Mouse (Mus musculus): ENCODE results near the gene Tspear. TPM values are rescaled to one million over a fixed set of nuclear protein-coding genes. Genes with fewer than 3 reads are reported as not detected.
"Not testable (repeated sequence)": the region's sequence is repeated elsewhere in the genome, so short reads cannot be mapped to it uniquely, and the experiment has no call there.

The Tspear gene
- polyA plus RNA-seq, 1 experiment from 2014 or later: 0.53 TPM

GRCm38 (mm10) chr10:77769727-77770126, 83.4 kb downstream of the Tspear start:
- 73% methylated on average over 1 of the region's 1 CpGs for WGBS
- no peaks in the 10 kb centered on the region for H3K4me1 ChIP-seq (replicated peaks)
- H3K27me3 ChIP-seq (replicated peaks): no peaks in the 10 kb centered on the region
- ATAC-seq: no peak
- H3K4me2 ChIP-seq (replicated peaks): no peak overlapping the region
- no peak overlapping the region for H3K4me3 ChIP-seq (replicated peaks)
- no peak overlapping the region for H3K27ac ChIP-seq
- no peaks in the 10 kb centered on the region for H3K9me3 ChIP-seq
- no peaks in the 10 kb centered on the region for H3K36me3 ChIP-seq
- no peak overlapping the region for H3K9ac ChIP-seq

GRCm38 (mm10) chr10:77771225-77771624, 84.9 kb downstream of the Tspear start, which contains the start of gene Gm3238:
TSS of gene Gm3238 (minus strand) at chr10:77771325.
- H3K4me2 ChIP-seq (replicated peaks); H3K4me1 ChIP-seq (replicated peaks); H3K36me3 ChIP-seq; H3K4me3 ChIP-seq (replicated peaks); H3K9me3 ChIP-seq; H3K9ac ChIP-seq; H3K27ac ChIP-seq; ATAC-seq; H3K27me3 ChIP-seq (replicated peaks): not testable (repeated sequence)
- 22% methylated on average over 1 of the region's 1 CpGs for WGBS

DNA sequence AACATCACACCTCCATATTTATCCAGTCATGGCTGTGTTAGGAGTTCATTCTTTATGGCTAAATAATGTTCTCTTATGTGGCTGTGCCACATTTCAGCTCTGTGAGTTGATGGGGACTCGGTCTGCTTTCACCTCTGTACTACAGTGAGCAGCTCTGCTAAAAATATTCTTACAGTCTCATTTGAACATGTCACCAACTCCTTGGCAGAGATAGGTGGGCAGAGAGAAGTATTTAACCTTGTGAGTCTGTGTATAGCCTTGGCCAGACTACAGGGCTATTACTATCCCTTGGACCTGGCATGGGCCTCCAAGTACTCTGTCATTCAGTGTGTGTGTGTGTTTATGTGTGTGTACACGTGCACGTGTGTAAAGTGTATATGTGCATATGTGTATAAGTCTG, 85.8 kb downstream of the Tspear start:
- not testable (repeated sequence) for H3K9ac ChIP-seq; ATAC-seq; H3K36me3 ChIP-seq; H3K9me3 ChIP-seq; H3K27me3 ChIP-seq (replicated peaks); H3K4me1 ChIP-seq (replicated peaks); H3K4me3 ChIP-seq (replicated peaks); H3K27ac ChIP-seq; H3K4me2 ChIP-seq (replicated peaks)
- WGBS: 68% methylated on average over 2 of the region's 3 CpGs

- not testable (repeated sequence) for H3K9ac ChIP-seq; H3K27ac ChIP-seq; H3K4me3 ChIP-seq (replicated peaks); ATAC-seq; H3K4me2 ChIP-seq (replicated peaks); H3K4me1 ChIP-seq (replicated peaks); H3K36me3 ChIP-seq; H3K9me3 ChIP-seq; H3K27me3 ChIP-seq (replicated peaks)
- 78% methylated on average over 1 of the region's 1 CpGs for WGBS
Measured at GRCm38 (mm10) chr10:77776844-77777243, 90.5 kb downstream of the Tspear start, which contains the start of gene Gm7138. TSS of gene Gm7138 (minus strand) at chr10:77776944.

DNA sequence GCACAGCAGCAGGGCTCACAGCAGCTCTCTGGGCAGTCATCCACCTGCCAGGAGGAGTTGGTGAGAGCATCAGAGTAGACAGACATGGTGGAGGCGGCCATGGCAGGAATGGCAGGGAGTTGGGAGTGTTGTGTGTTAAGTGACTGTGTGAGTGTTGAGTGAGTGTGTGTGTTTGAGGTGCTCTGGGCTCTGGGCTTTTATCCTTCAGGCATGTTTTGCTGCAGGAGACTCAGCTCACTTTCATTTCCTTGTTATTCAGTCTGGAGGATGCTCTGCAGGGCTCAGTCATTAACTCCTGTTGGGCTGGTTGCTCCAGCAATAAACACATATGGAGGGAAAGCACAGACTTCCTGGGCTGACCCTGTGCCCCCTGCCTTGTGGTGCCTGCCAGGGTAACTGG, 96.1 kb downstream of the Tspear start, which contains the start of gene Gm3250:
TSS of gene Gm3250 (minus strand) at position 101 of the 400 bp plus-strand sequence.
- H3K27me3 ChIP-seq (replicated peaks); H3K9ac ChIP-seq; H3K4me2 ChIP-seq (replicated peaks); H3K9me3 ChIP-seq; H3K27ac ChIP-seq; H3K4me3 ChIP-seq (replicated peaks); ATAC-seq; H3K4me1 ChIP-seq (replicated peaks); H3K36me3 ChIP-seq: not testable (repeated sequence)
- WGBS: 67% methylated on average over 1 of the region's 1 CpGs

DNA sequence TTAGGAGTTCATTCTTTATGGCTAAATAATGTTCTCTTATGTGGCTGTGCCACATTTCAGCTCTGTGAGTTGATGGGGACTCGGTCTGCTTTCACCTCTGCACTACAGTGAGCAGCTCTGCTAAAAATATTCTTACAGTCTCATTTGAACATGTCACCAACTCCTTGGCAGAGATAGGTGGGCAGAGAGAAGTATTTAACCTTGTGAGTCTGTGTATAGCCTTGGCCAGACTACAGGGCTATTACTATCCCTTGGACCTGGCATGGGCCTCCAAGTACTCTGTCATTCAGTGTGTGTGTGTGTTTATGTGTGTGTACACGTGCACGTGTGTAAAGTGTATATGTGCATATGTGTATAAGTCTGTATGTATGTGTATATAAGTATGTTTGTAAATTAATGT, 97.0 kb downstream of the Tspear start:
- not testable (repeated sequence) for H3K9ac ChIP-seq; H3K36me3 ChIP-seq; H3K27me3 ChIP-seq (replicated peaks); ATAC-seq; H3K4me3 ChIP-seq (replicated peaks); H3K27ac ChIP-seq; H3K9me3 ChIP-seq; H3K4me1 ChIP-seq (replicated peaks); H3K4me2 ChIP-seq (replicated peaks)
- WGBS: 85% methylated on average over 3 of the region's 3 CpGs

DNA sequence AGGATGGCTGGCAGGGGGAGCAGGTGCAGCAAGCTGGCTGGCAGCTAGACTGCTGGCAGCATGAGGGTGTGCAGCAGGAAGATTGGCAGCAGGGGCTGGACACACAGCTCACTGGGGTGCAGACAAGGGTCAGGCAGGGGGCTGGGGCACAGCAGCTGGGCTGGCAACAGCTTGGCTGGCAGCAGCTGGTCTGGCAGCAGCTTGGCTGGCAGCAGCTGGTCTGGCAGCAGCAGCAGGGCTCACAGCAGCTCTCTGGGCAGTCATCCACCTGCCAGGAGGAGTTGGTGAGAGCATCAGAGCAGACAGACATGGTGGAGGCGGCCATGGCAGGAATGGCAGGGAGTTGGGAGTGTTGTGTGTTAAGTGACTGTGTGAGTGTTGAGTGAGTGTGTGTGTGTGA, 101.5 kb downstream of the Tspear start, which contains the start of gene Gm7137:
TSS of gene Gm7137 (minus strand) at position 325 of the 400 bp plus-strand sequence.
- not testable (repeated sequence) for H3K27ac ChIP-seq; H3K9me3 ChIP-seq; H3K4me3 ChIP-seq (replicated peaks); H3K4me1 ChIP-seq (replicated peaks); H3K9ac ChIP-seq; H3K36me3 ChIP-seq; H3K4me2 ChIP-seq (replicated peaks); H3K27me3 ChIP-seq (replicated peaks); ATAC-seq
- 79% methylated on average over 1 of the region's 1 CpGs for WGBS

DNA sequence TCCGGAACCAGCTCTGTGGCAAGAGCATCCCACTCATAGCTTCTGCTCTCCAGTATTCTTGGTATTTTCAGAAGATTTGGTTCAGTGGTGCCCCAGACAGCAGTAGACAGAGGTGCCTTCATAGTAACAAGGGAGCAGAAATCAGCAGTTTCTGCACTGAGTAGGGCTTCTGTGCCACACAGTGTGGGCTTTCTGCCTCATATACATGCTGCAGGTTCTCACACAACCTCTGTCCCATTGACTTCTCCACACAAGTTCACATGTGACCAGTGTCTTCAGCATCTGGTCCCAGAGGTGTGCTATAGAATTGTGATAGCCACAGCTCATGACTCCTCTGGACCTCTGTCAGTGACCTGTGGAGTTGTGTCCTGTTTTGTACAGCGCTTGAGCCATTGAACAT, 102.3 kb downstream of the Tspear start:
- WGBS: 82% methylated on average over 2 of the region's 2 CpGs
- H3K4me1 ChIP-seq (replicated peaks): no peaks in the 10 kb centered on the region
- no peak overlapping the region for H3K27ac ChIP-seq
- H3K27me3 ChIP-seq (replicated peaks): no peaks in the 10 kb centered on the region
- no peak for ATAC-seq
- no peaks in the 10 kb centered on the region for H3K36me3 ChIP-seq
- no peak overlapping the region for H3K4me2 ChIP-seq (replicated peaks)
- no peak overlapping the region for H3K9ac ChIP-seq
- no peak overlapping the region for H3K4me3 ChIP-seq (replicated peaks)
- no peaks in the 10 kb centered on the region for H3K9me3 ChIP-seq

GRCm38 (mm10) chr10:77794976-77795375, 108.6 kb downstream of the Tspear start, which contains the start of gene Gm9639:
TSS of gene Gm9639 (minus strand) at chr10:77795076.
- Histone ChIP-seq H3K27ac (no peak within 1 kb of the TSS), H3K4me2 (replicated peaks) (no peak within 1 kb of the TSS), H3K4me1 (replicated peaks) (no peaks in the 10 kb centered on the region), H3K4me3 (replicated peaks) (no peak within 1 kb of the TSS), H3K27me3 (replicated peaks) (no peaks in the 10 kb centered on the region), H3K9ac (no peak within 1 kb of the TSS), H3K9me3 (no peaks in the 10 kb centered on the region), H3K36me3 (no peaks in the 10 kb centered on the region)
- WGBS: 64% methylated on average over 2 of the region's 2 CpGs
- no peak for ATAC-seq

- Histone ChIP-seq H3K27me3 (replicated peaks) (no peaks in the 10 kb centered on the region), H3K36me3 (no peaks in the 10 kb centered on the region), H3K4me2 (replicated peaks) (no peak overlapping the region), H3K9ac (no peak overlapping the region), H3K9me3 (no peaks in the 10 kb centered on the region), H3K4me1 (replicated peaks) (no peaks in the 10 kb centered on the region), H3K4me3 (replicated peaks) (no peak overlapping the region), H3K27ac (no peak overlapping the region)
- ATAC-seq: no peak
- WGBS: 32% methylated on average over 3 of the region's 3 CpGs
Measured at GRCm38 (mm10) chr10:77797677-77798076, 111.3 kb downstream of the Tspear start.

GRCm38 (mm10) chr10:77798164-77798920, 112.0 kb downstream of the Tspear start:
- H3K4me3 ChIP-seq (replicated peaks); H3K27me3 ChIP-seq (replicated peaks); H3K27ac ChIP-seq; H3K4me1 ChIP-seq (replicated peaks); H3K9ac ChIP-seq; H3K9me3 ChIP-seq; ATAC-seq; H3K36me3 ChIP-seq; H3K4me2 ChIP-seq (replicated peaks): not testable (repeated sequence)
- 68% methylated on average over 3 of the region's 3 CpGs for WGBS

- H3K27me3 ChIP-seq (replicated peaks): no peaks in the 10 kb centered on the region
- H3K4me3 ChIP-seq (replicated peaks): no peak within 1 kb of the TSS
- 56% methylated on average over 8 of the region's 8 CpGs for WGBS
- H3K4me2 ChIP-seq (replicated peaks): no peak within 1 kb of the TSS
- no peaks in the 10 kb centered on the region for H3K9me3 ChIP-seq
- H3K27ac ChIP-seq: no peak within 1 kb of the TSS
- H3K36me3 ChIP-seq: no peaks in the 10 kb centered on the region
- no peaks in the 10 kb centered on the region for H3K4me1 ChIP-seq (replicated peaks)
- H3K9ac ChIP-seq: no peak within 1 kb of the TSS
- ATAC-seq: no peak
Measured at GRCm38 (mm10) chr10:77798921-77799508, 112.6 kb downstream of the Tspear start, which contains the start of gene Gm19668. TSS of gene Gm19668 (minus strand) at chr10:77799133.

- no peaks in the 10 kb centered on the region for H3K36me3 ChIP-seq
- WGBS: 48% methylated on average over 3 of the region's 3 CpGs
- H3K9ac ChIP-seq: no peak overlapping the region
- no peak for ATAC-seq
- no peak overlapping the region for H3K27ac ChIP-seq
- no peak overlapping the region for H3K4me3 ChIP-seq (replicated peaks)
- H3K9me3 ChIP-seq: no peaks in the 10 kb centered on the region
- no peaks in the 10 kb centered on the region for H3K4me1 ChIP-seq (replicated peaks)
- H3K4me2 ChIP-seq (replicated peaks): no peak overlapping the region
- H3K27me3 ChIP-seq (replicated peaks): no peaks in the 10 kb centered on the region
Measured at GRCm38 (mm10) chr10:77804095-77804494, 117.7 kb downstream of the Tspear start.
